12 mouse cellular contexts compared by ENCODE assay signal in the genomic region with DNA sequence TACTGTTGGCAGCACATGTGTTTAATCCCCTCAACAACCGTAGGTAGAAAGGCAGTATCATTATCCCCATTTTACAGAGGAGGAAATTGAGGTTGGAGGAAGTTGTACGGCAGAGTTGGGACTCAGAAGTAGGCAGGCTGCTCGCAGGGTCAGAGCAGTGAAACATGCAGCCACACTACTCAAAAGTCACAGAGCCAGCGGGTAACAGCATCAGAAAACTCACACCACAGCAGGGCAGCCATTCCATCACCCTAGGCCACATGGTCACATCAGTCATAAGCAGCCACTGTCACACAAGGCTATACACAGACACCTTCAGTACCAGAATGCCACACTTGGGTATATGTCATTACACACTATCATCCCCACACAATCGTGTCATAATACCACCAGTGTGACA. TPM values are rescaled to one million over a fixed set of nuclear protein-coding genes. Genes with fewer than 3 reads are reported as not detected.
DNase-seq lines count a peak whose midpoint lies in the region; ATAC-seq and TF ChIP-seq lines count a peak whose summit lies in the region.
"Had no signal": no experiment of that assay in that cellular context is flagged by ENCODE, and none has a peak within 500 bp of the region (broad histone marks: within the 10 kb centered on the region; RNA-seq: fewer than 3 reads in every experiment).

No protein-coding gene starts in this region.

- ATAC-seq in kidney, postnatal 0 days (replicated peaks; ENCODE audit: low FRiP score, low read depth): no peak
- no peak for ATAC-seq in embryonic facial prominence, embryonic 13.5 days (ENCODE audit: insufficient number of reproducible peaks, insufficient read depth, low FRiP score, low TSS enrichment, low read depth)
- ATAC-seq in liver, embryonic 13.5 days (ENCODE audit: low read depth): no peak

- no peak overlapping the region for H3K4me3 ChIP-seq in kidney, postnatal 0 days (replicated peaks; ENCODE audit: low read depth, low read length)
- peak overlapping the region; percentile 45; the same call in 1 of the 2 replicates for H3K4me3 ChIP-seq in embryonic facial prominence, embryonic 13.5 days
- H3K4me3 ChIP-seq in liver, embryonic 13.5 days (replicated peaks): no peak overlapping the region

- H3K9ac ChIP-seq in kidney, postnatal 0 days (ENCODE audit: low read depth, low read length): no peak overlapping the region
- H3K9ac ChIP-seq in embryonic facial prominence, embryonic 13.5 days: no peak overlapping the region
- no peak overlapping the region for H3K9ac ChIP-seq in liver, embryonic 13.5 days

- DNase-seq in heart, adult 11 months: peak; percentile 91
- no peak for DNase-seq in heart, postnatal 36 days
- DNase-seq in kidney, postnatal 0 days (ENCODE audit: low spot score): no peak
- no peak for DNase-seq in kidney, postnatal 4 days
- no peak for DNase-seq in liver, embryonic 13.5 days
- DNase-seq in cerebellum, adult 9-10 months: no peak
- DNase-seq in left cerebral cortex, adult 8-10 months (ENCODE audit: low spot score in 2 of 2): no peak
- DNase-seq: adrenal gland, postnatal 10 days; kidney, postnatal 25 days; thymus, postnatal 25 days had no signal

- H3K27me3 ChIP-seq in kidney, postnatal 0 days (ENCODE audit: insufficient read depth, low read length): no peaks in the 10 kb centered on the region
- H3K27me3 ChIP-seq in embryonic facial prominence, embryonic 13.5 days: peaks cover 10% of the 10 kb centered on the region
- H3K27me3 ChIP-seq in liver, embryonic 13.5 days: peaks cover 49% of the 10 kb centered on the region

- H3K36me3 ChIP-seq in kidney, postnatal 0 days (ENCODE audit: insufficient read depth, low read length): no peaks in the 10 kb centered on the region
- peaks cover 7% of the 10 kb centered on the region; the same call in 1 of the 2 replicates for H3K36me3 ChIP-seq in embryonic facial prominence, embryonic 13.5 days
- no peaks in the 10 kb centered on the region for H3K36me3 ChIP-seq in liver, embryonic 13.5 days

- intact Hi-C loops in heart, postnatal 36 days (cut with DNase I): no loop called here

- peak overlapping the region; percentile 81; the same call in 1 of the 2 replicates for H3K4me2 ChIP-seq in kidney, postnatal 0 days (ENCODE audit: low read length)
- H3K4me2 ChIP-seq in embryonic facial prominence, embryonic 13.5 days: peak overlapping the region; percentile 63
- peak overlapping the region; percentile 62; the same call in 1 of the 2 replicates for H3K4me2 ChIP-seq in liver, embryonic 13.5 days

- TF ChIP-seq CTCF in kidney, postnatal 0 days (IDR thresholded peaks at IDR 0.05; ENCODE audit: low read depth): no peak

- H3K4me1 ChIP-seq in kidney, postnatal 0 days (replicated peaks; ENCODE audit: insufficient read depth, low read length): peaks cover 17% of the 10 kb centered on the region
- peaks cover 36% of the 10 kb centered on the region for H3K4me1 ChIP-seq in embryonic facial prominence, embryonic 13.5 days
- peaks cover 20% of the 10 kb centered on the region for H3K4me1 ChIP-seq in liver, embryonic 13.5 days (replicated peaks)

- WGBS in kidney, postnatal 0 days: 83% methylated on average over 5 of the region's 5 CpGs
- WGBS in embryonic facial prominence, embryonic 13.5 days: 81% methylated on average over 5 of the region's 5 CpGs
- WGBS in liver, embryonic 13.5 days (ENCODE audit: insufficient replicate concordance): 55% methylated on average over 5 of the region's 5 CpGs

- no peak overlapping the region for H3K27ac ChIP-seq in kidney, postnatal 0 days
- no peak overlapping the region for H3K27ac ChIP-seq in embryonic facial prominence, embryonic 13.5 days
- H3K27ac ChIP-seq in liver, embryonic 13.5 days: no peak overlapping the region

- no peaks in the 10 kb centered on the region for H3K9me3 ChIP-seq in kidney, postnatal 0 days (replicated peaks; ENCODE audit: low read length)
- H3K9me3 ChIP-seq in embryonic facial prominence, embryonic 13.5 days: no peaks in the 10 kb centered on the region
- H3K9me3 ChIP-seq in liver, embryonic 13.5 days (replicated peaks): no peaks in the 10 kb centered on the region

RNA-seq across cellular contexts. Expression of gene Plcd1, which starts 6.0 kb away (rescaled TPM):
- 10 to 100 TPM; 18.2 to 20.3 TPM for total RNA-seq in heart, postnatal 36 days (2021)
- polyA plus RNA-seq in kidney, postnatal 0 days (2015; fragmentation: Nextera tagmentation; extraction: Ambion mirVana): 17.3 and 17.8 TPM in 2 replicates
- polyA plus RNA-seq in embryonic facial prominence, embryonic 13.5 days (2015; fragmentation: Nextera tagmentation; extraction: Ambion mirVana): 29.1 and 30.9 TPM in 2 replicates
- polyA plus RNA-seq in liver, embryonic 13.5 days (2015; fragmentation: Nextera tagmentation; extraction: Ambion mirVana): 1.6 and 2.0 TPM in 2 replicates
- total RNA-seq in left cerebral cortex, adult 8-10 months (2022): 10 to 100 TPM; 13.4 to 15.3 (median 14.4) TPM
- total RNA-seq: granulocyte monocyte progenitor cell, adult 5-6 weeks had no signal

RNA-seq across cellular contexts. Expression of gene Dlec1, which starts 15.0 kb away (rescaled TPM):
- under 1 TPM; 0.14 to 0.31 TPM for total RNA-seq in heart, postnatal 36 days (2021)
- 6.4 and 6.6 TPM in 2 replicates for polyA plus RNA-seq in kidney, postnatal 0 days (2015; fragmentation: Nextera tagmentation; extraction: Ambion mirVana)
- polyA plus RNA-seq in embryonic facial prominence, embryonic 13.5 days (2015; fragmentation: Nextera tagmentation; extraction: Ambion mirVana): 1.1 and 1.4 TPM in 2 replicates
- polyA plus RNA-seq in liver, embryonic 13.5 days (2015; fragmentation: Nextera tagmentation; extraction: Ambion mirVana): not detected in 2 replicates
- total RNA-seq in left cerebral cortex, adult 8-10 months (2022): 1 to 10 TPM; 1.7 to 8.5 (median 2.7) TPM

RNA-seq across cellular contexts. Expression of gene Vill, which starts 34.7 kb away (rescaled TPM):
- under 1 TPM; 0.41 to 0.69 TPM for total RNA-seq in heart, postnatal 36 days (2021)
- 38.8 and 41.8 TPM in 2 replicates for polyA plus RNA-seq in kidney, postnatal 0 days (2015; fragmentation: Nextera tagmentation; extraction: Ambion mirVana)
- polyA plus RNA-seq in embryonic facial prominence, embryonic 13.5 days (2015; fragmentation: Nextera tagmentation; extraction: Ambion mirVana): 21.4 and 25.5 TPM in 2 replicates
- 7.6 and 7.7 TPM in 2 replicates for polyA plus RNA-seq in liver, embryonic 13.5 days (2015; fragmentation: Nextera tagmentation; extraction: Ambion mirVana)
- 1 to 10 TPM; 5.3 to 7.6 (median 7.3) TPM for total RNA-seq in left cerebral cortex, adult 8-10 months (2022)
